Comparison of ENCODE assay signal across 21 mouse cellular contexts in genomic region chr9:9819963-9820362, GRCm38 (mm10).
DNase-seq lines count a peak whose midpoint lies in the region; ATAC-seq and TF ChIP-seq lines count a peak whose summit lies in the region.
"Had no signal": no experiment of that assay in that cellular context is flagged by ENCODE, and none has a peak within 500 bp of the region (broad histone marks: within the 10 kb centered on the region; RNA-seq: fewer than 3 reads in every experiment).

No protein-coding gene starts in this region.

- 0 out of 2 replicates have a peak overlapping the region, but pooled peaks have one; percentile 16 for H3K27ac ChIP-seq in left cerebral cortex, adult 2 months

- TF ChIP-seq CTCF in left cerebral cortex, adult 2 months (IDR thresholded peaks at IDR 0.05), result no peak

- no peak overlapping the region for H3K4me3 ChIP-seq in left cerebral cortex, adult 2 months

- intact Hi-C loops in left cerebral cortex, adult 2 months (cut with DNase I), result no loop called here

- DNase-seq in frontal cortex, postnatal 14 days (ENCODE audit: low spot score in 2 of 2), result no peak
- DNase-seq in left cerebral cortex, adult 2 months (ENCODE audit: extremely low spot score in 1 of 2, low spot score in 2 of 2), result no peak
- DNase-seq in left cerebral cortex, adult 18-20 months (ENCODE audit: low spot score in 2 of 2), result no peak
- DNase-seq in brain, adult 2 months (ENCODE audit: low read depth, low spot score), result peak; percentile 61
- DNase-seq in telencephalon, adult 2 months (ENCODE audit: low read depth, low spot score), result peak; percentile 68
- DNase-seq in kidney, adult 11 months, result no peak
- no peak for DNase-seq in heart, postnatal 4 days
- DNase-seq: adrenal gland, adult 2 months; adrenal gland, adult 8-10 months; adrenal gland, postnatal 10 days; adrenal gland, postnatal 14 days; adrenal gland, postnatal 25 days; adrenal gland, postnatal 36 days; B cell, adult 2 months; cerebellum, adult 11 months; cerebellum, adult 11-12 months; cerebellum, adult 18-20 months had no signal

- peak; percentile 89 for ATAC-seq in frontal cortex, adult (ENCODE audit: low TSS enrichment)
- ATAC-seq: activated CD4-positive, CD25-positive, alpha-beta regulatory T cell, adult 4 months; CD4-positive, CD25-positive, alpha-beta regulatory T cell, adult 4 months; Patski had no signal

Comparison
In these comparisons a context has a peak if more than half of its experiments do, and no peak if none do; other contexts are left out.
1. DNase-seq: peak in brain, adult 2 months (single experiment) and telencephalon, adult 2 months (single experiment); none in frontal cortex, postnatal 14 days (0 of 2), left cerebral cortex, adult 2 months (0 of 2), left cerebral cortex, adult 18-20 months (0 of 2), kidney, adult 11 months (single experiment) and heart, postnatal 4 days (single experiment).